Mouse (Mus musculus) heart, adult 9 months (tissue): ENCODE results near the gene Emid1.
"Not testable (repeated sequence)": the region's sequence is repeated elsewhere in the genome, so short reads cannot be mapped to it uniquely, and the experiment has no call there.

ENCODE experiments used
- DNase-seq, 2 experiments: peaks; one replicate each; pipeline ENCODE4 v3.0.0; 2022; ENCODE audit warnings: low spot score in 2 of 2

Emid1 gene

DNA sequence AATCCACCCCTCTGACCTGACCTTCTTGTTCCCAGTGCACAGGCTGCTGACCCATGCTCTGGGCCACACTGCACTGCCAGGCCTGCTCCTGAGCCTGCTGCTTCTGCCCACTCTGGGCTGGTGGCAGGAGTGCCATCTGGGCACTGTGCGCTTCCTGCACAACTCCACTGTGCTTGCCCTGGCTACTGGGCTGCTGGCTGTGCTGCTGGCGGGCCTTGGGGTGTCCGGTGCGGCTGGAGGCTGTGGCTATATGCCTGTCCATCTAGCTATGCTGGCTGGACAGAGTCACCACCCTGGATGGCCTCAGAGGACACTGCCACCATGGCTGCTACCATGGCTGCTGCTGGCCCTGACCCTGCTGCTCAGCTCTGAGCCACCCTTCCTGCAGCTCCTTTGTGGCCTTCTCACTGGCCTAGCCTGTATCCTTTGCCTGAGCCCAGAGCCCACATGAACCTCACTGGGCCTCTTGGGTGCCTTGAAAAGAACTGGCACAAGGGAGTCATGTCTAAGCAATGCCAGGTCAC, 48.0 kb downstream of the Emid1 start:
- DNase-seq, result no peak

DNA sequence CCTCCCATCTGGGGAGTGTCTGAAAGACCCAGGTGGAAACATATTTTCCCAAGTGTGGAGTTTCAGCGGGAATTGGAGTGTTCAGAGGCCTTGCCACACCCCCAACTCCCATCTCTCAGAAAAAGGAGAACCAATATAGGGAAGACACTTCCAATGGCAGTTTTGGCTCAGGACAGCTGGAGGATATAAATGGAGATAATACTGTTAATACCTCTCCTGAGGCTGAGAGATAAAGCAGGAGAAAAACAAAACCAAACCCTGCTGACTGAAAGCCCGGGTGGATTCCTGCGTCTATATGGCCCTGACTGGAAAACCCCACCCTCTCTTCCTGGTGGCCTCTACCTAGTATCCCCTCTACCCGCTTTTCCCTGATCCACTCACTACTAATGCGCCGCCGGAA, 49.7 kb downstream of the Emid1 start:
- no peak for DNase-seq

- DNase-seq, result no peak
Measured at GRCm38 (mm10) chr11:5101641-5102040, 50.4 kb downstream of the Emid1 start.

- DNase-seq, result no peak
Measured at GRCm38 (mm10) chr11:5100801-5101200, 51.3 kb downstream of the Emid1 start.

DNA sequence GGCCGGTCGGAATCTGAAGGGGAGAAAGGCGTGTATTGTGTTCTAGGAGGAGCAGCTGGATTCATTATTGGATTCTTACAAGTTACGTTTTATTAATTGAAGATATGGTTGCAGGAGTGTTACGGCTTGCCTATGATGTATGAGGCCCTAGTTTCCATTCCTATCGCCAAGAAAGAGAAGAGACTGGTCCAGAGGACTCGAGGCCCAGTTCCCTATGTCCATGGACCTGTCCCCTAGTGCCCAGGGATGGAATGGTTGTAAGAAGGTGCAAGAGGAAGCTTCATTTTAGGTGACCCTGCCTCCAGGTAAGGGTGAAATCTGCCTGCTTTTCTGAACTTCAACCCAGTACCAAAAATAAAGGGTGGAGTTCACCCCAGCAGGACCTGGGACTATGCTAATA, 51.8 kb downstream of the Emid1 start:
- peak in 1 of 2 experiments; percentile 24 for DNase-seq

- DNase-seq, result peak; percentile 81 to 85
Measured at GRCm38 (mm10) chr11:5099576-5100183, 52.4 kb downstream of the Emid1 start.

GRCm38 (mm10) chr11:5098736-5099542, 53.1 kb downstream of the Emid1 start, which contains the start of the genes Rhbdd3 and Ewsr1:
Gene Rhbdd3 (plus strand): TSS chr11:5098926.
Gene Ewsr1 (minus strand): TSS chr11:5099266.
- peak; percentile 95 to 97 for DNase-seq

DNA sequence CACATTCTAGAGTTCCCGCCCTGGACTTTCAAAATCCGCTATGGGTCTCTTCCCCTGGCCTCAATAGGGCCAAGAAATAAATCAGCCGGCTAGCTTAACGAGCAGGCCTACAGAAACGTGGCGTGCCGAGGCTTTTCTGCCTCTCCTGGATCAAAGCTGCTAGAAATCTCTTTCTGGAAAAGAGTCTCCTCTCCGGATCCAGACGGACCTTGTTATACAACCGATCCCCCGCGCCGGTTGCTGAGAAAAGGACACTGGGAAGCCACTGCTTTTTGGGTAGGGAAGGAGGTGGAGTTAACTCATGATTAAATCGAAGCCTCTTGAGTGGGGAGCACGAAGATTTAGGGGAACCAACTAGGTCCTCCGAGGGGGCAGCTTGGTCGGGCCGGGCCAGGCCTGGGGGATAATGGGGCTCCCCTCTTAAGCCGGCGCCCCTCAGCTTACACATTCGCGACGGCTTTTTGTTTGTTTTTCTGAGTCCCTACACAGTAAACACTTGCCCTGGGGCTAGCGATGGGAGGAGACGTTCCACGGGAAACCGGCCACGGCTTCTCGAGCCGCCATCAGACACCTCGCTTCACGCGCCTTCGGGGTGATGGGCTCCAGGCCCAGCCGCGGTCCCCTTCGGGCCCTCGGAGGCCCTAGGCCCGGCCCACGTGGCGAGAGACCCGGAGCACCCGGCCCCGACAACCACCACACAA, 53.9 kb downstream of the Emid1 start:
- peak; percentile 44 to 56 for DNase-seq

DNA sequence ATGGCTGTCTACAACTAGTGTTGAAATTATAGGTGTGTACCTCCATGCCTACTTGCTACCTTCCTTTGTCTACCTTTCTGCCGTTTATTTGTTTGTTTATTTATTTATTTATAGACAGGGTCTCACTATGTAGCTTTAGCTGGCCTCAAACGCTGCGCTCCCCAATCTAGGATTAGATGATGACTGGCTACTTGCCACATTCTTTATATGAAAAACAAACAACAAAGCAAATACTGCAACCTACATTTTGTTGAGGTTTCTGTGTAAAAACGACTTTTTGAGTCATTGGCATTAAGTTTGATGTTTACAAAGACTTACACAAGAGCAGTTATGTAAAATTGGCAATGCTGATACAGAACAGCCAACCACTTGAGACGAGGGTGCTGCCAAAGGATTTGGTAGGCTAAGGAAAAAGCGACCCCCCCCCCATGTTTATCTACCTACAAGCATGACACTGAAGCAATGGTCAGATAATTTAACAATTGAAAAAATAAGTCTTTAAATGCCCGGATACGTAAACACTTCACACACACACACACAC, 55.5 kb downstream of the Emid1 start:
- DNase-seq, result no peak

DNA sequence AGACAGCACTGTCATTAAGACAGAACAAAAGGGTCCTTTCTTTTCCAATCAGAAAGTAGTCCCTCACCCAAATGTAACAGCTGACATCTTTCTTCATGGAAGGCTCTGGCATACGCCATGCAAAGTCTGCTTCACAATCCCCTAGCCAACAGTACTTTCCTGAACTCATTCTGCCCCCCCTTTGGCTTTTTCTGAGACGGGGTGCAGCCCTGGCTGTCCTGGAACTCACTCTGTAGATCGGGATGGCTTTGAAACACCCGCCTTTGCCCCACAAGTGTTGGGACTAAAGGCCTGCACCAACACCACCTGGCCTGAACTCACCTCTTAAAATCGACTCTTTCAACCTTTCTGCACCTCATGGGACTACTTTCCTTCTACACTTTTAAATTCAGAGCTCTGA, 56.2 kb downstream of the Emid1 start:
- no peak for DNase-seq

GRCm38 (mm10) chr11:5091706-5092105, 60.4 kb downstream of the Emid1 start:
- DNase-seq, result no peak

DNA sequence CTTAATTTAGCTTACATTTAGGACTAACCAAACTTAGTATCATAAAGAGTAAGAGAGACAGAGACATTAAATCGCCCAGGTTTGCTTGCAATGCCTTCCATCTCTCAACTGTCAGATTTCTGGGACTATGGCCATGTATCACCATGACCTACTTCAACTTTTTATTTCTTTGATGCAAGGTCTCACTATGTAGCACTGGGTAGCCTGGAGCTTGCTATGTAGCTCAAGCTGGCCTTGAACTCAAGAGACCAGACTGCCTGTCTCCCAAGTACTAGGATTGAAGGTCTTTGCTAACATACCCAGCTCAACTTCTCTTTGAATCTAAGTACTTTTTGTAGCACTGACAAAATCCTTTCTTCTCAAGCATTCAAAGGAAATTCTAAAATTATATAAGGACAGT, 62.9 kb downstream of the Emid1 start:
- DNase-seq, result no peak

GRCm38 (mm10) chr11:5076843-5077242, 75.2 kb downstream of the Emid1 start:
- DNase-seq, result not testable (repeated sequence)

- DNase-seq, result no peak
Measured at GRCm38 (mm10) chr11:5075760-5076159, 76.3 kb downstream of the Emid1 start.

DNA sequence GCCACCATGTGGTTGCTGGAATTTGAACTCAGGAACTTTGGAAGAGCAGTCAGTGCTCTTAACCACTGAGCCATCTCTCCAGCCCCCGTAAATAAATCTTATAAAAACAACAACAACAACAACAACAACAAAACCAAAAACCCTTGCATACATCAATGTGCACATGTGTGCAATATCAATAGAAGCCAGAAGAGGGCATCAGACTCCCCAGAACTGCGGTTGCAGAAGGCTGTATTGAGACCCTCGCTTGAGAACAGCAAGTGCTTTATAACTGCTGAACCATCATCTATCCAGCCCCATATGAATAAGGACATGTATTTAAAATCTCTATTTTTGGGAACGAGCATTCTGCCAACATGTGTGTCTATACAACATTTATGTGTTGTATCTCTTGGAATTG, 77.2 kb downstream of the Emid1 start:
- DNase-seq, result peak in 1 of 2 experiments; percentile 19

GRCm38 (mm10) chr11:5068126-5068971, 83.7 kb downstream of the Emid1 start:
- no peak for DNase-seq

DNA sequence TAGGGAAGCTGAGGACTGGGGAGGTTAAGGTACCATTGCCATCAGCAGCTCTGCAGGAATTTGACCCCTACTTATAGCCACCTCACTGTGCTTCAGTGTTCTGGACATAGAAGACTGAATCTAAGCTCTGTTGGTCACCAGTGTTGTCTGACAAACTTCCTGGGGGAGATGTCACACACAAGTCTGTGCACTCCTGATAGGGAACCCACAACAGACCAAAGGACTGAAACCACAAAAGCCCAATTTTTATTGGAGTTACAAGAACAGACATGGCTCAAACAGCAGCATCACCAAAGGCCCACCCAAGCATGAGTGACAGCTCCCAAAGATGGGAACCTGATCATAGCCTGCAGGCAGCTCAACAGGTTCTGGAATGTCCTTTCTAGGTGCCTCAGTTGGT, 85.0 kb downstream of the Emid1 start:
- DNase-seq, result no peak

- peak; percentile 86 to 90 for DNase-seq
Measured at GRCm38 (mm10) chr11:5065056-5065821, 86.8 kb downstream of the Emid1 start, which contains the start of gene Gas2l1. Gene Gas2l1 (minus strand): TSS chr11:5065327.

GRCm38 (mm10) chr11:5064282-5065055, 87.6 kb downstream of the Emid1 start:
- peak in 1 of 2 experiments; percentile 23 for DNase-seq
